Mouse (Mus musculus): ENCODE measurements around the gene Dram2. TPM values are rescaled to one million over a fixed set of nuclear protein-coding genes. Genes with fewer than 3 reads are reported as not detected.
"Not testable (repeated sequence)": the region's sequence is repeated elsewhere in the genome, so short reads cannot be mapped to it uniquely, and the experiment has no call there.

Dram2 gene
- polyA plus RNA-seq, 1 experiment from 2014 or later: 76.4 TPM

DNA sequence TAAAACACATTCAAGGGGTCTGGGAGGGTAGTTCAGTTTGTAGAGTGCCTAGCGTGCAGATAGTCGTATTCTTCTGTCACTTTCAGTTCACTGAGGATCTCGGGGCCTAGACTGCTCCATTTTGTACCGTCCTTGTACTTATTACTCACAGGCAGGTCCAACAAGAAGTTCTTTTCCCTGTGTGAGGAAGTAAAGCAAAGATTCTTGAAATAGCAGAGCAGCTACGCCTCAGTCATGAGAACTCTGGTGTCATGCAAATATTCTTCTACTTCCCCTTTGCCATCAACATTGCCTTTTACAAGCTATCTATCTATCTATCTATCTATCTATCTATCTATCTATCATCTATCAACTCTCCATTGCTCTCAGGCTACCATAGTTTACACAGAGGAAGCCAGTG lies 5.8 kb downstream of the Dram2 start:
- H3K9ac ChIP-seq (replicated peaks): no peak overlapping the region
- TF ChIP-seq CTCF (IDR thresholded peaks at IDR 0.05; ENCODE audit: low read depth): no peak
- TF ChIP-seq EP300 (IDR thresholded peaks at IDR 0.05; ENCODE audit: low read depth): no peak
- WGBS (ENCODE audit: insufficient replicate concordance): 70% methylated on average over 5 of the region's 5 CpGs
- H3K27me3 ChIP-seq (ENCODE audit: insufficient read depth, low read length): no peaks in the 10 kb centered on the region
- no peak overlapping the region for H3K4me3 ChIP-seq (ENCODE audit: low read depth, low read length)
- ATAC-seq: 0 out of 2 replicates have a peak, but pooled peaks have one; percentile 9
- no peak overlapping the region for H3K4me2 ChIP-seq (ENCODE audit: low read depth, low read length)
- no peak for DNase-seq
- H3K27ac ChIP-seq (ENCODE audit: low read depth): no peak overlapping the region
- H3K9me3 ChIP-seq (ENCODE audit: low read length): no peaks in the 10 kb centered on the region
- H3K36me3 ChIP-seq (replicated peaks; ENCODE audit: insufficient read depth, low read length): peaks cover 29% of the 10 kb centered on the region
- H3K4me1 ChIP-seq (ENCODE audit: insufficient read depth): peaks cover 4% of the 10 kb centered on the region; the same call in 1 of the 2 replicates

DNA sequence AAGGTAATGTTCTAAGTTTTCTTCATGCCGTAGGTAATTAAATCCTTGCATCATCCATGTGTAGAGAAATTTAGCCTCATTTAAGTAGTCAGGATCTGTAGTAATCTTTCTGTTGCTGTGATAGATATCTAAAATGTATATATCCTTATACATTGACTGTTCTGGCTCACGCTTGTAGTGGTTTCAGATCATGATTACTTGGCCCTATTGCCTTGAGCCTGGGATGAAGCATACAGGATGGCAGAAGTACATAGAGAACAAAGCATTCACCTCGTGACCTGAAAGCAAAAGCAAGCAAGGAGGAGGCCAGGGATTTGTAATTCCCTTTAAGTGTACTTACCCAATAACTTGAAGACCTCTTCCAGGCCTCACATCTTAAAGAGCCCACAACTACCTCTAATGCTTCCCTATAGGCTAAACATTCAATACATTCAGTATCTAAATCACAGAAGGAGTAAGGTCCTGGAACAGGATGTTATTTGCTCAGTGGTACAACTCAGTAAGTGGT lies 8.2 kb downstream of the Dram2 start:
- no peaks in the 10 kb centered on the region; the same call in 1 of the 2 replicates for H3K4me1 ChIP-seq (ENCODE audit: insufficient read depth)
- H3K4me2 ChIP-seq (ENCODE audit: low read depth, low read length): no peak overlapping the region
- H3K36me3 ChIP-seq (replicated peaks; ENCODE audit: insufficient read depth, low read length): peaks cover 29% of the 10 kb centered on the region
- no peak for DNase-seq
- no peak overlapping the region for H3K9ac ChIP-seq (replicated peaks)
- H3K4me3 ChIP-seq (ENCODE audit: low read depth, low read length): no peak overlapping the region
- TF ChIP-seq CTCF (IDR thresholded peaks at IDR 0.05; ENCODE audit: low read depth): no peak
- H3K9me3 ChIP-seq (ENCODE audit: low read length): no peaks in the 10 kb centered on the region
- no peak overlapping the region for H3K27ac ChIP-seq (ENCODE audit: low read depth)
- no peaks in the 10 kb centered on the region for H3K27me3 ChIP-seq (ENCODE audit: insufficient read depth, low read length)
- WGBS (ENCODE audit: insufficient replicate concordance): 78% methylated on average over 3 of the region's 3 CpGs
- no peak for ATAC-seq

DNA sequence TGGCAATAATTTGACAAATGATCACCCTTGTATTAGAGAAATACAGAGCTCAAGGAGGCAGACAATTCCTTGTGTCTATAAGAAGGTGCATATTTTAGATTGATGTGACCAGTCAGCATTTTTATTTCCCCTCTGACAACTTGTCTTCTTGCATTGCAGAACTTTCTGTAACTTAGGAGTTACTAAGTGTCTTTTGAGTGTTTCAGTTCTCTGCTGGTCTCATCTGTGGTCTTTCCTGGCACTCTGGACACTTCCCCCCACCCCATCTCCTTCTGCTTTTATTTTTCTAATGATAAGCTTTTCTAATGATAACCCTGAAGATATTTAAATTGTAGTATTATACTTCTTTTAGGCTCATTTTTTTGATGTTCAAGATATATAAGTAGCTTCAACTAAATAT lies 10.7 kb downstream of the Dram2 start:
- no peaks in the 10 kb centered on the region for H3K4me1 ChIP-seq (ENCODE audit: insufficient read depth)
- TF ChIP-seq EP300 (IDR thresholded peaks at IDR 0.05; ENCODE audit: low read depth): no peak; the same call in 1 of the 2 replicates
- no peak for TF ChIP-seq CTCF (IDR thresholded peaks at IDR 0.05; ENCODE audit: low read depth)
- DNase-seq (no peak), ATAC-seq (no peak)
- no peak overlapping the region for H3K4me3 ChIP-seq (ENCODE audit: low read depth, low read length)
- peaks cover 25% of the 10 kb centered on the region for H3K36me3 ChIP-seq (replicated peaks; ENCODE audit: insufficient read depth, low read length)
- no peak overlapping the region for H3K9ac ChIP-seq (replicated peaks)
- no peaks in the 10 kb centered on the region for H3K9me3 ChIP-seq (ENCODE audit: low read length)
- no peak overlapping the region for H3K27ac ChIP-seq (ENCODE audit: low read depth)
- H3K4me2 ChIP-seq (ENCODE audit: low read depth, low read length): no peak overlapping the region
- no peaks in the 10 kb centered on the region for H3K27me3 ChIP-seq (ENCODE audit: insufficient read depth, low read length)

DNA sequence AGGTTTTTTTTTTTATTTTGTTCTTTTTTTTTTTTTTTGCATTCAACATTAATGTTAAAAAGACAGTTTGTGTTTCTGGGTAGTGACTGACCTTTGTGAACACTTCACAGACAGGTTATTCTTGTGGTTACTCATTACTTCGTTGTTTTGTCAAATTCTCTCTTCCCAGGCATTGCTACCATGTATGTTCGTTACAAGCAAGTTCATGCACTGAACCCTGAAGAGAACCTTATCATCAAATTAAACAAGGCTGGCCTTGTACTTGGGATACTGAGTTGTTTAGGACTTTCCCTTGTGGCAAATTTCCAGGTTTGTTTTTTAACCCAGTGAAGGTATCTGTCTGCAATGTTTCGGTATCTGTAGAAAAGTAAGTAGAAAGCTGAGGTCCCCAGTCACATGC lies 18.3 kb downstream of the Dram2 start:
- ATAC-seq (peak; percentile 94), DNase-seq (no peak)
- 55% methylated on average over 3 of the region's 3 CpGs for WGBS (ENCODE audit: insufficient replicate concordance)
- Histone ChIP-seq H3K9ac (replicated peaks) (no peak overlapping the region), H3K4me3 (ENCODE audit: low read depth, low read length) (no peak overlapping the region), H3K36me3 (replicated peaks; ENCODE audit: insufficient read depth, low read length) (peaks cover 6% of the 10 kb centered on the region; the same call in 1 of the 2 replicates), H3K4me2 (ENCODE audit: low read depth, low read length) (no peak overlapping the region), H3K4me1 (ENCODE audit: insufficient read depth) (no peaks in the 10 kb centered on the region), H3K27me3 (ENCODE audit: insufficient read depth, low read length) (no peaks in the 10 kb centered on the region), H3K9me3 (ENCODE audit: low read length) (no peaks in the 10 kb centered on the region), H3K27ac (ENCODE audit: low read depth) (peak overlapping the region; percentile 71)
- TF ChIP-seq CTCF (IDR thresholded peaks at IDR 0.05; ENCODE audit: low read depth) (no peak), EP300 (IDR thresholded peaks at IDR 0.05; ENCODE audit: low read depth) (peak; percentile 47; the same call in 1 of the 2 replicates)

DNA sequence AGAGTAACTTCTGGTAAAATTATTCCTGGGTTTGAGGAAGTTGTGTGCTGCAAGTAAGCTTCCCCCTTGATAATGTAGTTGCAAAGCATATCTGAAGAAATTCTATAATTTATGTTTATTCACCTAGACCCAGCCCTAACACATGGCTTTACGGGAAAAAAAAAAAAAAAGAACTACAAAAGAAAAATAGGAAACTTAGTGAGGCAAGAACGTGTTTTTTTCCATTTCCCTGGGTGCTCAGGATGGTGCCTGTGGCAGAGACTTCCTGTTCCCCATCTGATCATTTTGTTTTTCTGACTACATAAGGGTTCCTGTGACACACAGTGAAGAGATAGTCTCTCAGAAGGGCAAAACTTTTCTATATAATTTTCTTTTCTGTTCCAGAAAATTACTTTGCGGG lies 25.6 kb downstream of the Dram2 start:
- Histone ChIP-seq H3K4me1 (ENCODE audit: insufficient read depth) (no peaks in the 10 kb centered on the region), H3K27me3 (ENCODE audit: insufficient read depth, low read length) (no peaks in the 10 kb centered on the region), H3K4me3 (ENCODE audit: low read depth, low read length) (no peak overlapping the region), H3K9ac (replicated peaks) (no peak overlapping the region), H3K4me2 (ENCODE audit: low read depth, low read length) (no peak overlapping the region), H3K9me3 (ENCODE audit: low read length) (no peaks in the 10 kb centered on the region), H3K27ac (ENCODE audit: low read depth) (no peak overlapping the region), H3K36me3 (replicated peaks; ENCODE audit: insufficient read depth, low read length) (peaks cover 14% of the 10 kb centered on the region; the same call in 1 of the 2 replicates)
- DNase-seq: no peak
- 59% methylated on average over 3 of the region's 3 CpGs for WGBS (ENCODE audit: insufficient replicate concordance)
- ATAC-seq: no peak
- no peak for TF ChIP-seq EP300 (IDR thresholded peaks at IDR 0.05; ENCODE audit: low read depth)
- no peak for TF ChIP-seq CTCF (IDR thresholded peaks at IDR 0.05; ENCODE audit: low read depth)

DNA sequence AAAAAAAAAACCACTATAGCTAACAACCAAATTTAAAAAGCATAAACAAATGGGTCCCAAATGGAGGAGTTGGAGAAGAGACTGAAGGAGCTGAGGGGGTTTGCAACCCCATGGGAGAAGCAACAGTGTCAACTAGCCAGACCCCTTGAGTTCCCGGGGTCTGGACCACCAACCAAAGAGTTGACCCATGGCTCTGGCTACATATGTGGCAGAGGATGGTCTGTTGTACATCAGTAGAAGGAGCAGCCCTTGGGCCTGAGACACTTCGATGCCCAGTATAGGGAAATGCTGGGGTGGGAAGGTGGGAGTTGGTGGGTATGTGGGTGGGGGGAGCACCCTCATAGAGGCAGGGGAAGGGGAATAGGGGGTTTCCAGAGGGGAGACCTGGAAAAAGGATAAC lies 31.7 kb downstream of the Dram2 start:
- H3K4me2 ChIP-seq (ENCODE audit: low read depth, low read length): no peak overlapping the region
- H3K27ac ChIP-seq (ENCODE audit: low read depth): no peak overlapping the region
- DNase-seq (no peak), ATAC-seq (no peak)
- H3K9ac ChIP-seq (replicated peaks): no peak overlapping the region
- WGBS (ENCODE audit: insufficient replicate concordance): 95% methylated on average over 2 of the region's 2 CpGs
- no peak overlapping the region for H3K4me3 ChIP-seq (ENCODE audit: low read depth, low read length)
- TF ChIP-seq CTCF (IDR thresholded peaks at IDR 0.05; ENCODE audit: low read depth) (no peak), EP300 (IDR thresholded peaks at IDR 0.05; ENCODE audit: low read depth) (no peak)
- no peaks in the 10 kb centered on the region for H3K36me3 ChIP-seq (replicated peaks; ENCODE audit: insufficient read depth, low read length)
- no peaks in the 10 kb centered on the region for H3K27me3 ChIP-seq (ENCODE audit: insufficient read depth, low read length)
- no peaks in the 10 kb centered on the region for H3K9me3 ChIP-seq (ENCODE audit: low read length)
- no peaks in the 10 kb centered on the region for H3K4me1 ChIP-seq (ENCODE audit: insufficient read depth)

DNA sequence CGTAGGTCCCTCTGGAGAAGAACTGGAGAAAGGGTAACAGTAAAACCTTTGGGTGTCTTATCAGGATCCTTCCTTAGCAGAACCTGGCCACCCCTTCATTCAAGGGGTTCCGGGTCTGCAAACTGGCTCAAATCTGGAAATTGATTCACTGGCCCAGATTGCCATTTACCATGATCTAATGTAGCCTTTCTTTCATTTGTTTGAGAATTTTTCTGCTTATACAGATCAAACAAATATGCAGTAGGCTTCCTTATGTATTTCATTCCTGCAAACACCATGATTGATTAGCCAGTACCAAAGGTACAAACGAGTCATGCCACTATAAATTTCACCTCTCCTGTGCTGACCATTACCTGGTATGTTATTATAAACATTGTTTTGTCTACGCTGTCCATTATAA lies 46.0 kb downstream of the Dram2 start:
- H3K27ac ChIP-seq (ENCODE audit: low read depth); H3K4me1 ChIP-seq (ENCODE audit: insufficient read depth); DNase-seq; H3K9me3 ChIP-seq (ENCODE audit: low read length); ATAC-seq; H3K9ac ChIP-seq (replicated peaks); H3K36me3 ChIP-seq (replicated peaks; ENCODE audit: insufficient read depth, low read length); H3K4me2 ChIP-seq (ENCODE audit: low read depth, low read length); H3K27me3 ChIP-seq (ENCODE audit: insufficient read depth, low read length); H3K4me3 ChIP-seq (ENCODE audit: low read depth, low read length): not testable (repeated sequence)
- 67% methylated on average over 4 of the region's 4 CpGs for WGBS (ENCODE audit: insufficient replicate concordance)
